Mouse (Mus musculus) lung, adult 18-20 months (tissue): ENCODE data around the gene Tnrc18.

ENCODE experiments used
- DNase-seq, 2 experiments: peaks; one replicate each; pipeline ENCODE4 v3.0.0; 2022; ENCODE audit warnings: mixed read lengths in 2 of 2

Tnrc18 gene

GRCm38 (mm10) chr5:142716056-142716455, 101.4 kb downstream of the Tnrc18 start:
- DNase-seq: no peak

DNA sequence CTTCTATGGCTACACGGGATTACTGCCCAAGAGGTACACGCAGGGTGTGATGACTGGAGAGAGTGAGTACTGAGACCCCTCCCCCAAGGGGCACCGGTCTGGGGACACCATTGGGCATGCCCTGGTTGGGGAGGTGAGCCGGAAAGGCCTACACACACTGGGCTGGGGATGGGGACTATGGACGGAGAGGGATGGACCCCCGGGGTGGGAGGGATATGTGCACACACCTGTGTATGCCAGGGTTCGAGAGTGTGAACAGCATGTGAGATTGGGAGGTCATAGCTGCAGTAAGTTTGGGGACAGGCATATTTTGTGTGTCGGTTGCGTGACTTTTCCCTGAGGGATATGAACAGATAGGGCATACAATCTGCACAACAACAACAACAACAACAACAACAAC, 102.4 kb downstream of the Tnrc18 start:
- DNase-seq: no peak

DNA sequence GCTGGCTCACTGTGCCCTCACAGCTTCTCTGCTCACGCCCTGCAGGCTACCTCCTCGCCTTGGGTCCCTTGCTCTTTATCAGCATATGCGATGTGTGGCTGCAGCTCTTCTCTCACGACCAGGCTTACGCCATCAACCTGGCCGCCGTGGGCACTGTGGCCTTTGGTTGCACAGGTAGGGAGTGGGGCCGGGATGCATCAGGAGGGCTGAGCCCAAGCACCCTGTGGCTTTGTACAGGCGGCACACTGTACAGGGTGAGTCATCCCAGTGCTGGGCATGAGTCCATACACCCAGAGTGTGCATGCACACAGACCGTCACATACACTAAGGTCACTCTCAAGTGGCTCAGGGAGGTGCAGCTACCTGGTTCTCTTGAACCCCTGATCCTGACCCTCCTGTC, 103.5 kb downstream of the Tnrc18 start:
- DNase-seq: no peak

DNA sequence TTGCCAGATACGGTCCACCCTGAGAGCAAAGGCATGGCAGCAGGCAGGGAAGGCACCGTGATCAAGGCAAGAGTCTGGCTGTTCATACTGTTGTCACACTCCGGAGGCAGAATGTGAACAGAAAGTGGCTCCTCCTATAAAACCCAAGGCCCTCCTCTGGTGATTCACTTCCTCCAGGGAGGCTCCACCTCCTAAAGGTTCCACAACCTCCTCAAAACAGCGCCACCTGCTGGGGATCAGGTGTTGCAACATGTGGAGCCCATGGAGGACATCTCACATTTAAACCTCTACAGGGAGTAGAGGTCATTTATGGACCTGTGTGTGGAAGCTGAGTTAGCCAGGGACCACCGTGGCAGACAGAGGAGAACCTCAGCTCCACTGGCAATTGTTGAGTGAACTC, 105.1 kb downstream of the Tnrc18 start:
- DNase-seq: no peak

GRCm38 (mm10) chr5:142709436-142709835, 108.0 kb downstream of the Tnrc18 start:
- no peak for DNase-seq

- no peak for DNase-seq
Measured at GRCm38 (mm10) chr5:142707709-142708108, 109.8 kb downstream of the Tnrc18 start.

DNA sequence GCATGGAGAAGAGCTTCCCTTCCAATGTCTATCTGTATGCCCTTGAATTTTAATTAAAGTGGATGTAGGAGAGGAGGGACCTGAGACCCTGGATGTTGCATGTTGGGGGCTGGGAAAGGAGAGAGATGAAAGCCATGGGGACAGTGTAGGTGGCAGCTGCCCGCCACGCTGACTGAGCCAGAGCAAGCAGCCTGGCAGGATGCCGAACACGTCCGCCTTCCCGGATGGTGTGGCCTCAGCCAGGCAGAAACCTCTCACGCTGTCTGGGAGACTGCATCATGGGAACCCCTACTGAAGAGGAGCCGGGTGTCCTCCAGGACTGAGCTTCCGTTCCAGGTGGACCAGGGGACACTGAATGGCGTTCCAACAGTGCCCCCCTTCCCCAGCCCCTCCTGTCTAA, 113.9 kb downstream of the Tnrc18 start:
- DNase-seq: no peak

GRCm38 (mm10) chr5:142702511-142703138, 114.8 kb downstream of the Tnrc18 start:
- DNase-seq: no peak

DNA sequence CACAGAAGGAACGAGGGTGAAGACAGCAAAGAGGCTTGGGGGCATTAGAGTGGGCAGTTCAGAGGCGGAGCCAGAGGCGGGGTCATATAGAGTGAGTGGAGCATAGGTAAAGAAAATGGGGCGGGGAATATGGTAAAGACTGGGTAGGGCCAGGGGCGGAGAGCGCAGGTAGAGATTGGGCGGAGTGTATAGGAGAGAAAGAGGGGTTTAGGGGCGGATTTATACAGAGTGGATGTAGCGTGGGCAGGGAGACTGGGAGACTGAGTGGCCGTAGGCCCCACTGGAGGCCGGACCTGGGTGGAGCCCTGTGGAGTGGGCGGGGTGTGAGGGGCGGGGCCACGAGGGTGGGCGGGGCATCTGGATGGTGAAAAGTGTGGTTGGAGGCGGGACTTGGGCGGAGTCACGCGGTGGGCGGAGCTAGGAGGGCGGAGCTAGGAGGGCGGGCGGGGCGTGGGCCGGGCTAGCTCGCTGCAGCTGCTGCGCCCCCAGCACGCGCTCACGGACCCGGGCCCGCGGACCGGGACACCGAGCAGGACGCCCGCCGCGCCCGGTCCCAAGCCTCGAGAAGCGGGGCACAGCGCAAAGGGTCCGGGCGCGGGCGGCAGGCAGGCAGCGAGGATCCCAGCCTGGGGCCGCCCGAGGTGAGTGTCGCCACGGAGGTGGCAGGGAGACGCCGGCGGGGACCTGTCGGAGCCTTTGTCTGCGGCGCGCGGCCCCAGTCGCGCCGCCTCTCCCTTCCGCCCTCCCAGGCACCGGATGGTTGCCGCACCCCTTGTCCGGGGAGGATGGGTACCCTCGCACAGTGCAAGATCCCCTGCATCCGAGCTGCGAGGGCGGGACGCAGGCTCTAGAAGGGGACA, 115.6 kb downstream of the Tnrc18 start:
- DNase-seq: no peak

- DNase-seq: peak; percentile 58 to 65
Measured at GRCm38 (mm10) chr5:142700842-142701589, 116.4 kb downstream of the Tnrc18 start.

- DNase-seq: no peak
Measured at GRCm38 (mm10) chr5:142697742-142698141, 119.7 kb downstream of the Tnrc18 start.

DNA sequence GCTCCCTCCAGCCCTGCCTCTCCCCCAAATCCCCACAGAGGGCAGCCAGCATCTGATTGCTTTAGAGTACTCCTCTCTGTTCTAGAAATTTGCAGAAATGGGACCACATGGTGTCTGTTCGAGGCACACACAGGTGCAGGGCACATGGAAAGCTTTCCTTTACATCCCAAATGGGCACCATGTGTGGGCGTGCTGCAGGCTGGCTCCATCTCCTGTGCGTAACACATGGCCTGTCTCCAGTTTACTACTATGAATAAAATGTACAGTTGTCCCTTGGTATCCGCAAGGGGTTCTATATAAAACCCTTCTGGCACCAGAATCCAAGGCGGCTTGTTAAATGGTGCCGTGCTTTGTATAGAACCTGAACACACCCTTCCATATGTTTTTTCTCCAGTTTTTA, 120.6 kb downstream of the Tnrc18 start:
- no peak for DNase-seq

DNA sequence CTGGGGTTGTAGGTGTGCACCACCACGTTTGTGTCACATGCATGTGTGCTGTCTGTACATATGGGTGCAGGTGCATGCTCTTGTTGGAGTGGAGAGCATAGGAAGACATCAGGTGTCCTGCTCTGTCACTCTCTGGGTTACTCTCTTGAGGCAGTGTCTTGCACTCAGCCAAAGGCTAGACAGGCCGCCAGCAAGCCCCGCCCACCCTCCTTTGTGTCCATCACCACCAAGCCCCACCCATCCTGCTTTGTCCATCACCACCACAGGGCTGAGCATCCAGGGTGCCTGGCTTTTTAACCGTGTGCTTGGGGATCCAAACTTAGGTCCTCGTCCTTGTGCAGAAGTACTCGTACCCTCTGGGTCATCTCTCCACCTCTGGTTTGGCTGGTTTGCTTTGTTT, 121.2 kb downstream of the Tnrc18 start:
- no peak for DNase-seq

GRCm38 (mm10) chr5:142694627-142695340, 122.7 kb downstream of the Tnrc18 start:
- peak in 1 of 2 experiments; percentile 15 for DNase-seq

- no peak for DNase-seq
Measured at GRCm38 (mm10) chr5:142693738-142694430, 123.6 kb downstream of the Tnrc18 start.

- DNase-seq: no peak
Measured at GRCm38 (mm10) chr5:142692971-142693737, 124.3 kb downstream of the Tnrc18 start.

DNA sequence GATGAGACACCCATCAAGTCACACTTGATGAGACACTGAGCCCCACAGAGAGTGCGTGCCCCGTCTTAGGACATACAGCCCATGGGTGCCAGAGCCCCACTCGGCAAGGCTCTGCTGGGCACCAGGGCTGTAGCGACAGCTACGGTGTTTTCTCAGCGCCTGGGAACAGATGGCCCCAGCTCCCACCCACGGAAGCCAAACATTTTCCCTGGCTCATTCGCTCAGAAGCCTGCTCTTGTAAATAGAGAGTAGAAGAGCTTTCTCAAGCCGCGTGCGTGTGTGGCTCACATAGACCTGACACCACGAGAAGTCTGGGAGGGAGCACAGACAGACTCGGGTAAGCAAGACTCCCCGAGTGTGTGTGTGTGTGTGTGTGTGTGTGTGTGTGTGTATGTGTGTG, 125.2 kb downstream of the Tnrc18 start, which contains the start of gene Slc29a4:
Slc29a4 (plus strand) TSS at position 265 of the 400 bp plus-strand sequence.
- DNase-seq: no peak

DNA sequence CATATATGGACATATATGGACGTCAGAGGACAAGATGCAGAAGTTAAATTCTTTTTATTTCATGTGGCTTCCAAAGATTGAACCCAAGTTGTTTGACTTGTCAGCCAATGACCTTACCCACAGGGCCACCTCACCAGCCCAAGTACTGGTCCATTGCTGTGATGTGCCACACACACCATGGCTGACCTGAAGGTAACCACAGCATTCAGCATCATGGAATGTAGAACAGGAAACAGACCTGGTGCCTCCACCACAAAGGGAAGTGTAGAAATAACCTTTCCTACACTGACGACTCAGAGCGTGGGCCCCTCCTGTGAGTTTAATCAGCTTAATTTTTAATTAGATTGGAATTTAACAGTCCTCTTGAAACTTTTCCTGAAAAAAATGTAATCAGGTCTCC, 127.1 kb downstream of the Tnrc18 start:
- DNase-seq: no peak

- DNase-seq: no peak
Measured at GRCm38 (mm10) chr5:142688866-142689265, 128.6 kb downstream of the Tnrc18 start.

GRCm38 (mm10) chr5:142682529-142682928, 134.9 kb downstream of the Tnrc18 start:
- no peak for DNase-seq

DNA sequence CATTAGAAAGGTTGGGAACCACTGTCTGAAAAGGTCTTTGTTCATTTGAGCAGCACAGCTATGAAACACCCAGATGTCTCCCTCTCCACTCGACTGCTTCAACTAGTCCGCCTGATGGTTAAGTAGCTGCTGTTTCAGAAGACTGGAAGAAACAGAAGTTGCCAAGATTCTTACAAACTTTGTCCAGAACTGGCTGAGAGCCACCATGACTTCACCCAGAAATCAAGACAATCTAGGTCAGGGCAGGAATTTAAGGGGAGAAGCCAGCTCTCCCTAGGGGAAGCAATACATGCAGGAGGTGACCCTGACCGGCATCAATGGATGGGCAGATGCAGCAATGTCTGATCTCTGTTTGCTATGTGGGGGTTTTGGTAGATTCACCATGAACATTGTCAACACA, 135.6 kb downstream of the Tnrc18 start:
- DNase-seq: no peak
